Mouse (Mus musculus): ENCODE data around the gene Mal. TPM values are rescaled to one million over a fixed set of nuclear protein-coding genes. Genes with fewer than 3 reads are reported as not detected.

Gene Mal
- polyA plus RNA-seq, 1 experiment from 2014 or later = 0.89 TPM

- H3K9me3 ChIP-seq = no peaks in the 10 kb centered on the region
- H3K27me3 ChIP-seq = no peaks in the 10 kb centered on the region
- H3K4me2 ChIP-seq (replicated peaks) = peak overlapping the region; percentile 70
- no peak overlapping the region for H3K27ac ChIP-seq
- under 1% methylated on average over 24 of the region's 24 CpGs for WGBS
- H3K36me3 ChIP-seq = peaks cover 14% of the 10 kb centered on the region
- H3K4me3 ChIP-seq (replicated peaks) = peak overlapping the region; percentile 71
- peaks cover 34% of the 10 kb centered on the region for H3K4me1 ChIP-seq (replicated peaks)
- peak; percentile 88 for ATAC-seq
- H3K9ac ChIP-seq (replicated peaks) = peak overlapping the region; percentile 83
These were observed 72.0 kb downstream of the Mal start for GRCm38 (mm10) chr2:127584436-127584858.

Other genes with a start within 250 kb of the Mal start
- gene Gpat2, start 231.5 kb downstream of the Mal start, polyA plus RNA-seq (2015; fragmentation: Nextera tagmentation; extraction: Ambion mirVana) = 0.13 and 0.22 TPM in 2 replicates
- 36.1 and 37.6 TPM in 2 replicates for gene Fahd2a, start 212.1 kb downstream of the Mal start, polyA plus RNA-seq (2015; fragmentation: Nextera tagmentation; extraction: Ambion mirVana)
- gene Kcnip3, start 134.6 kb downstream of the Mal start, polyA plus RNA-seq (2015; fragmentation: Nextera tagmentation; extraction: Ambion mirVana) = 4.5 and 5.5 TPM in 2 replicates
- not detected in 2 replicates for gene Prom2, start 115.2 kb downstream of the Mal start, polyA plus RNA-seq (2015; fragmentation: Nextera tagmentation; extraction: Ambion mirVana)
- gene Zfp661, start 69.6 kb downstream of the Mal start, polyA plus RNA-seq (2015; fragmentation: Nextera tagmentation; extraction: Ambion mirVana) = 7.9 and 9.8 TPM in 2 replicates
- gene Mrps5, start 69.5 kb downstream of the Mal start, polyA plus RNA-seq (2015; fragmentation: Nextera tagmentation; extraction: Ambion mirVana) = 156 and 172 TPM in 2 replicates
- gene Mall, start 73.2 kb upstream of the Mal start, polyA plus RNA-seq (2015; fragmentation: Nextera tagmentation; extraction: Ambion mirVana) = 0.61 and 0.82 TPM in 2 replicates
- gene Nphp1, start 132.2 kb upstream of the Mal start, polyA plus RNA-seq (2015; fragmentation: Nextera tagmentation; extraction: Ambion mirVana) = 20.4 and 21.7 TPM in 2 replicates
- gene Mtln, start 135.8 kb upstream of the Mal start, polyA plus RNA-seq (2015; fragmentation: Nextera tagmentation; extraction: Ambion mirVana) = 29.5 and 32.1 TPM in 2 replicates
- 24.4 and 26.4 TPM in 2 replicates for gene Bub1, start 175.2 kb upstream of the Mal start, polyA plus RNA-seq (2015; fragmentation: Nextera tagmentation; extraction: Ambion mirVana)
- 0.07 TPM in 1 of 2 replicates, not detected in the other for gene Acoxl, start 182.2 kb upstream of the Mal start, polyA plus RNA-seq (2015; fragmentation: Nextera tagmentation; extraction: Ambion mirVana)

Measured in midbrain, embryonic 13.5 days (tissue).